Mouse (Mus musculus) regulatory T cell (primary cell): ENCODE results near the gene Fscn3.

ENCODE experiments used
- in situ Hi-C: fragments of 300-600 bp; cut with MboI, MseI; formaldehyde crosslinking; loops from one replicate; pipeline ENCODE4 v1.15.1; 2025; ENCODE audit warnings: high pct_unique_total_duplicates

Fscn3 gene

GRCm38 (mm10) chr6:28425019-28425418 is 2.6 kb upstream of the Fscn3 start:
- in situ Hi-C loops = loop anchor here (5.0 kb wide), 1 partner anchor 52 kb away; the partner anchor contains the start of gene Snd1

GRCm38 (mm10) chr6:28428290-28428689 is 701 bp downstream of the Fscn3 start, which contains the start of gene Gcc1:
TSS of gene Gcc1 (minus strand) at chr6:28428390.
- in situ Hi-C loops = loop anchor here (5.0 kb wide), 1 partner anchor 49 kb away; the partner anchor contains the start of gene Snd1

- in situ Hi-C loops = loop anchor here (5.0 kb wide), 1 partner anchor 47 kb away; the partner anchor contains the start of gene Snd1
Measured at GRCm38 (mm10) chr6:28429870-28430269, 2.3 kb downstream of the Fscn3 start.

- in situ Hi-C loops = no loop called here
Measured at GRCm38 (mm10) chr6:28430795-28431537, 3.4 kb downstream of the Fscn3 start.

- in situ Hi-C loops = no loop called here
Measured at GRCm38 (mm10) chr6:28431538-28431855, 3.9 kb downstream of the Fscn3 start.

GRCm38 (mm10) chr6:28447937-28448336 is 20.3 kb downstream of the Fscn3 start:
- in situ Hi-C loops = no loop called here

- in situ Hi-C loops = no loop called here
Measured at GRCm38 (mm10) chr6:28449253-28449652, 21.7 kb downstream of the Fscn3 start, which contains the start of gene Pax4. TSS of gene Pax4 (minus strand) at chr6:28449353.

- in situ Hi-C loops = no loop called here
Measured at GRCm38 (mm10) chr6:28450481-28450880, 22.9 kb downstream of the Fscn3 start.

GRCm38 (mm10) chr6:28450977-28451376 is 23.4 kb downstream of the Fscn3 start:
- in situ Hi-C loops = no loop called here

- in situ Hi-C loops = no loop called here
Measured at GRCm38 (mm10) chr6:28459221-28459668, 31.7 kb downstream of the Fscn3 start.

- in situ Hi-C loops = no loop called here
Measured at GRCm38 (mm10) chr6:28460534-28460933, 32.9 kb downstream of the Fscn3 start.

GRCm38 (mm10) chr6:28464630-28465029 is 37.0 kb downstream of the Fscn3 start:
- in situ Hi-C loops = no loop called here

- in situ Hi-C loops = no loop called here
Measured at GRCm38 (mm10) chr6:28470017-28470602, 42.5 kb downstream of the Fscn3 start.

- in situ Hi-C loops = no loop called here
Measured at GRCm38 (mm10) chr6:28470621-28471020, 43.0 kb downstream of the Fscn3 start.

GRCm38 (mm10) chr6:28471284-28472035 is 43.9 kb downstream of the Fscn3 start:
- in situ Hi-C loops = no loop called here

- in situ Hi-C loops = no loop called here
Measured at GRCm38 (mm10) chr6:28474211-28474610, 46.6 kb downstream of the Fscn3 start.

GRCm38 (mm10) chr6:28474839-28475238 is 47.2 kb downstream of the Fscn3 start, which contains the start of gene Snd1:
TSS of gene Snd1 (plus strand) at chr6:28475139.
- in situ Hi-C loops = loop anchor here (5.0 kb wide), 1 partner anchor 48 kb away; the partner anchor contains the start of genes Fscn3 and Gcc1

- in situ Hi-C loops = loop anchor here (5.0 kb wide), 1 partner anchor 53 kb away; the partner anchor contains the start of genes Fscn3 and Gcc1
Measured at GRCm38 (mm10) chr6:28479865-28480751, 52.5 kb downstream of the Fscn3 start.

GRCm38 (mm10) chr6:28480752-28481492 is 53.3 kb downstream of the Fscn3 start:
- in situ Hi-C loops = no loop called here

- in situ Hi-C loops = no loop called here
Measured at GRCm38 (mm10) chr6:28482711-28483315, 55.2 kb downstream of the Fscn3 start.
